Mouse (Mus musculus) embryonic facial prominence, embryonic 14.5 days (tissue): Measurements from ENCODE around the gene Tm6sf1. TPM values are rescaled to one million over a fixed set of nuclear protein-coding genes. Genes with fewer than 3 reads are reported as not detected.
"Not testable (repeated sequence)": the region's sequence is repeated elsewhere in the genome, so short reads cannot be mapped to it uniquely, and the experiment has no call there.

Experiments used
- ATAC-seq: fragments of 200-750 bp; cut with Nextera tagmentation; 2 replicates; pipeline ENCODE4 v1.8.0; 2017; ENCODE audit warnings: low read depth, moderate number of reproducible peaks, moderate TSS enrichment
- DNase-seq: peaks from one replicate; pipeline ENCODE4 v3.0.0-alpha.2; 2015; ENCODE audit warnings: low spot score
- H3K27ac ChIP-seq: fragments of 300-500 bp; sonication (generic); replicated peaks from 2 replicates; pipeline ENCODE4 v1.5.1; 2014; ENCODE audit warnings: low read depth, mild to moderate bottlenecking, low read length, moderate library complexity
- H3K27me3 ChIP-seq: fragments of 300-500 bp; sonication (generic); replicated peaks from 2 replicates; pipeline ENCODE4 v1.6.1; 2014; ENCODE audit warnings: low read length; ENCODE audit not compliant: control insufficient read depth, insufficient read depth
- H3K36me3 ChIP-seq: fragments of 300-500 bp; sonication (generic); 2 replicates; pipeline ENCODE4 v1.6.1; 2014; ENCODE audit warnings: low read length, mixed read lengths; ENCODE audit not compliant: control insufficient read depth, insufficient read depth
- H3K4me1 ChIP-seq: fragments of 300-500 bp; sonication (generic); 2 replicates; pipeline ENCODE4 v1.6.1; 2014; ENCODE audit warnings: antibody characterized with exemption, low read length; ENCODE audit not compliant: control insufficient read depth, insufficient read depth
- H3K4me2 ChIP-seq: fragments of 300-500 bp; sonication (generic); 2 replicates; pipeline ENCODE4 v1.6.1; 2014; ENCODE audit warnings: low read depth, mild to moderate bottlenecking, low read length, moderate library complexity, mixed read lengths
- H3K4me3 ChIP-seq: fragments of 300-500 bp; sonication (generic); 2 replicates; pipeline ENCODE4 v1.5.1; 2014; ENCODE audit warnings: low read depth, mild to moderate bottlenecking, low read length
- H3K9ac ChIP-seq: fragments of 300-500 bp; sonication (generic); 2 replicates; pipeline ENCODE4 v1.6.1; 2014; ENCODE audit warnings: low read depth, mild to moderate bottlenecking, low read length, moderate library complexity, mixed read lengths
- H3K9me3 ChIP-seq: fragments of 300-500 bp; sonication (generic); 2 replicates; pipeline ENCODE4 v1.6.1; 2016; ENCODE audit warnings: low read length; ENCODE audit not compliant: control insufficient read depth
- WGBS: fragments of 180-500 bp; shearing (Covaris S2); extraction: QIAGEN DNeasy Blood & Tissue Kit; methylation state at CpG from one replicate; pipeline ENCODE4 v1.1.7; 2014; 5-methylcytosine and 5-hydroxymethylcytosine counted together
- polyA plus RNA-seq: library from polyadenylated mRNA; unstranded; fragments of >200 nt; fragmentation: Nextera tagmentation; extraction: Ambion mirVana; gene quantifications from 2 replicates; pipeline ENCODE4 v1.2.1, GENCODE M21; 2014

Gene Tm6sf1
- polyA plus RNA-seq, 1 experiment from 2014 or later: 50.6 TPM

DNA sequence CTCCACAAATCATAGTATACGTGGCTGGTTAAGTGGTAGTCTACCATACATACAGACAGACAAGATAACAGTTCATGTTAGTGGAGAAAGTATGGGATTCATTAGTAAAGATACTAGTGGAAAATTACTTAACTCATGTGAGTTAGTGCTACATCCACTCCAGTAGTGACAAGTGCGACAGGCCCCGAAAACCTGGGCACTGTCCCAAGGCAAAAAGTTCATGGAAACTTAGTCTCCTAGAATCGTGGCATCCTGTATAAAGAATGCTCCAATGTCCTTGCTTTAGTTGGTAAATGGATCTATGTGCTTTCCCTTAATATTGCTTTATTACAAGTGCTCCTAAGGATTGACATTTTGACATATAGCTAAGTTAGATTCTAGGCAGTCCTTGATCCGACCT lies 21.0 kb upstream of the Tm6sf1 start:
- not testable (repeated sequence) for H3K27ac ChIP-seq, H3K4me2 ChIP-seq, DNase-seq, ATAC-seq, H3K4me1 ChIP-seq, H3K4me3 ChIP-seq, H3K36me3 ChIP-seq, H3K9ac ChIP-seq, H3K9me3 ChIP-seq, H3K27me3 ChIP-seq
- WGBS: 85% methylated on average over 5 of the region's 5 CpGs

DNA sequence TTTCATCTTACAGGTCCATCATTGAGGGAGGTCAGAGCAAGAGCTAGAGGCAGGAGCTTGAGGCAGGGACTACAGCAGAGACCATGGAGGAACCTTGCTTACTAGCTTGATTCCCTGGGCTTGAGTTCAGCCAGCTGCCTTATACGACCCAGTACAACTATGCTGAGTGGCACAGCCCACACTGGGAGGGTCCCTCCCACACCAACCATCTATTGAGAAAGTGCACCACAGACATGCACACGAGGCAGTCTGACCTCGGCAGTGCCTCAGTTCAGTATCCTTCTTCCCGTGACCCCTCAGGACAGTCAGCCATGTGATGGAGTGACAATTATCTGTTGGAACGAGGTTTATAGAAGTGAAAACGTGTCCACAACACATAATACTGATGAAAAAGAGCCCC lies 19.1 kb upstream of the Tm6sf1 start:
- H3K27me3 ChIP-seq: no peaks in the 10 kb centered on the region

DNA sequence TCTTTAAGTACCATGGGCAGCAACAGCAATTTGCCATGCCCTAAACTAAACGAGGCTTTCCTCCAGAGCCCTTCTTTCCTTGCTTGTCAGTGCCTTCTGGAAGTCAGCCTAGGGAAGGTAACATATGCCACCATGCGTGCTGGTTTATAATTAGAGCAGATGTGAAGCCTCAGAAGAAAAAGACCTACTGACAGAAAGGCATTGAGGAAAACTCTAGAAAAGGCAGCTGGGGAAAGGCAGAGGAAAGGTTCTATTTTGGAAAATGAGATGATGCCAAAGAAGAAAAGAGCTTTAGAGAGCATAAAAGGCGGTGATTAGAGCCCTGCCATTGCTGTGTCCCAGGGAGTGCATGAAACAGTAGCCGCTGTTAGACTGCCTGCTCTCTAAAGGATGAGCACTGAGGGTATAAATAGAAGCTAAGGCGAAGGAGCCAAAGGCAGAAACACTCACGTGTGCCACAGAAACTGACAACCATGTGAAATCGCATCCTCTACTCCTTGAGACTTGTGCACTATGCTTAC lies 18.1 kb upstream of the Tm6sf1 start:
- ATAC-seq: no peak
- Histone ChIP-seq H3K4me1 (no peaks in the 10 kb centered on the region), H3K27ac (no peak overlapping the region), H3K9ac (no peak overlapping the region), H3K4me3 (no peak overlapping the region), H3K27me3 (no peaks in the 10 kb centered on the region), H3K4me2 (no peak overlapping the region), H3K9me3 (no peaks in the 10 kb centered on the region), H3K36me3 (no peaks in the 10 kb centered on the region)
- no peak for DNase-seq
- 54% methylated on average over 7 of the region's 7 CpGs for WGBS

More for the DNA sequence above, 19.1 kb upstream of the Tm6sf1 start:
- Histone ChIP-seq H3K9me3 (no peaks in the 10 kb centered on the region), H3K9ac (no peak overlapping the region), H3K27ac (no peak overlapping the region), H3K4me2 (no peak overlapping the region), H3K4me3 (no peak overlapping the region), H3K36me3 (no peaks in the 10 kb centered on the region), H3K4me1 (no peaks in the 10 kb centered on the region)
- 63% methylated on average over 6 of the region's 6 CpGs for WGBS
- no peak for ATAC-seq
- DNase-seq: no peak

DNA sequence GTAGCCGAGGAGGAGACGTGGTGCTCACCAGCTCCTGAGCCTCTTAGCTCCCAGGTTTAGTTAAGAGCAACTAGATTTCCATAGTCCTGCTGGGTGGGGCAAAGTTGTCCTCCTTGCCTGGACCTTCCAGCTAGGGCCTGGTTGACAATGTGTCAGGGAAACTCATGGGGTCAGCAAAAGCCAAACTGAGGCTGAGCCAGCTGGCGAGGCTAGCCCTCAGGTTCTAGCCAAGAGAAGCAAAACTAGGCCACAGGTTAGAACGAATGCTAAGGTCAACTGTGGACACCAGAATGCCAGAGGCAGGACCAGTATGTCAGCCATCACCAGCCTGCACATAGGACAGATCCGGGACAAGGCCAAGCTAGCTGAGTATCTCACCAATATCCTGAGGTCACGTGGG lies 17.4 kb upstream of the Tm6sf1 start:
- DNase-seq (no peak), ATAC-seq (no peak)
- 77% methylated on average over 6 of the region's 6 CpGs for WGBS
- H3K4me2 ChIP-seq: no peak overlapping the region
- H3K4me3 ChIP-seq: no peak overlapping the region
- no peaks in the 10 kb centered on the region for H3K36me3 ChIP-seq
- H3K9me3 ChIP-seq: no peaks in the 10 kb centered on the region
- no peak overlapping the region for H3K9ac ChIP-seq
- H3K27me3 ChIP-seq: no peaks in the 10 kb centered on the region
- no peaks in the 10 kb centered on the region for H3K4me1 ChIP-seq
- H3K27ac ChIP-seq: no peak overlapping the region

DNA sequence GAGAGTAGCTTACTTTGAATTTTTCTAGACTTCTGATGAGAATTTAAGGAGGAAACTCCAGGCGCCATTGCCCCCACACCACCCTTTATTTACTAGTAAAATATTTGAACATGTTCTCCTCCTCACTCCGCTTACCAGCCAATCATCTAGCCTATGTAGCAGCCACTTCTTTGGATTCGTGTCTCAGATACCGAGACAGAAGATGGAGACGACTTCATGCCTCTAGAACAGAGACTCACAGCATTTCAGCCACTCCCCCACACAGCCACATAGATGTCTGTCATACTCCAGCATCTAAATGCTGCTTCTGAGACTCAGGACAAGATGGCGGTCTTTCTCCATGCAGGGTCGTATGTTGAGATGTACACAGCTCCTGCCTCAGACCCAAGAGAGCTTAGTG lies 16.7 kb upstream of the Tm6sf1 start:
- Histone ChIP-seq H3K4me3 (no peak overlapping the region), H3K36me3 (no peaks in the 10 kb centered on the region), H3K9me3 (no peaks in the 10 kb centered on the region), H3K9ac (no peak overlapping the region), H3K4me1 (peaks cover 3% of the 10 kb centered on the region; the same call in 1 of the 2 replicates), H3K4me2 (no peak overlapping the region), H3K27ac (no peak overlapping the region), H3K27me3 (no peaks in the 10 kb centered on the region)
- WGBS: 88% methylated on average over 7 of the region's 7 CpGs
- DNase-seq (no peak), ATAC-seq (no peak)

DNA sequence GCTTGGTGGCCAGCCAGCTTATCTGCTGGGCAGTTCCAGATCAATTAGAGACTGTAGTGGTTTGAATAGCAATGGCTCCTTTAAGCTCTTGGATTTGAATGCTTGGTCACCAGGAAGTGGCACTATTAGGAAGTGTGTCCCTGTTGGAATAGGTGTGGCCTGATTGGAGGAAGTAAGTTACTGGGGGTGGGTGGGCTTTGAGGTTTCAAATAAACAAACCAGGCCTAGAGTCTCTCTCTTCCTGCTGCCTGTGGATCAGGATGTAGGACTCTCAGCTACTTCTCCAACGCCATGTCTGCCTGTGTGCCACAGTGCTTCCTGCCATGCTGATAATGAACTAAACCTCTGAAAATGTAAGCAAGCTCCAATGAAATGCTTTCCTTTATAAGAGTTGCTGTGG lies 15.8 kb upstream of the Tm6sf1 start:
- H3K27ac ChIP-seq: no peak overlapping the region
- H3K9ac ChIP-seq: no peak overlapping the region
- H3K4me2 ChIP-seq: no peak overlapping the region
- no peaks in the 10 kb centered on the region for H3K27me3 ChIP-seq
- H3K36me3 ChIP-seq: no peaks in the 10 kb centered on the region
- 74% methylated on average over 1 of the region's 1 CpGs for WGBS
- H3K4me3 ChIP-seq: no peak overlapping the region
- peaks cover 3% of the 10 kb centered on the region; the same call in 1 of the 2 replicates for H3K4me1 ChIP-seq
- ATAC-seq: no peak
- no peak for DNase-seq
- H3K9me3 ChIP-seq: no peaks in the 10 kb centered on the region

DNA sequence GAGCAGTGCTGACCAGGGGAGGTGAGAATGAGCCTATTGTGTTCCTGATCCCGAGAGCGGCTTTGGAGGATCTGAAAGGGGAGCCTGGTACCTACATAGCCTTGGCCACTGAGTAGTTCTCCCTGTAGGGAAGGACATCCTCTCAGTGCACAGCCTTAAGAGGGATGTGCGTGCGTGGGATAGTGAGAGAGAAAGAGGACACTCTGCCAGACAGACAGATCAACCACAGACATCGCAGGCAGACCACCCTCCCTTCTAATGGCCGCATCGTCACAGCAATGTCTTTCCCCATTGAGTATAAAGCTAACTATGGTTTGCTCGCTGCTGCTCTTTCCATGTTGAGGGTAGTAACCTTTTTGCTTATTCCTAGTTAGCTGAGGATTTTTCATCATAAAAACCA lies 14.9 kb upstream of the Tm6sf1 start:
- Histone ChIP-seq H3K4me3 (no peak overlapping the region), H3K9me3 (no peaks in the 10 kb centered on the region), H3K27me3 (no peaks in the 10 kb centered on the region), H3K4me1 (peaks cover 3% of the 10 kb centered on the region; the same call in 1 of the 2 replicates), H3K36me3 (no peaks in the 10 kb centered on the region), H3K27ac (no peak overlapping the region), H3K4me2 (no peak overlapping the region), H3K9ac (no peak overlapping the region)
- DNase-seq (no peak), ATAC-seq (no peak)
- 81% methylated on average over 8 of the region's 8 CpGs for WGBS

DNA sequence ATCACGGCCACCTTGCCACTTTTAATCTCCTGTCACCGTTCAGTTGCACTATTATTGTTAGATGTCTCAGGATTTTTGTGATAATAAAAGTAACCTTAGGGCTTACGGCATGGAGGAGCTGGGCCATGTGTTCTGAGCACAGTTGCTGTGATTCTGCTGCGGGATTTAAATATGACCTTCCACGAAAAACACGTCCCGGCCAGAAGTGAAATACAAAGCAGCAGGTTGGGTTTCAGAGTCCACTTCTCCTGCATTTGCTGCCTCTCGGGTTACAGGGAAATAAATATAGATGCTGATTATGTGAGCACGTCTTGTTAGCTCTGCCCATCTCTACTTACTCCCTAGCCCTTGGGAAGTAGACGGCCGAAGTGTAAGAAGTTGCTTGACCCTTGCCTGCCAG lies 14.0 kb upstream of the Tm6sf1 start:
- ATAC-seq (no peak), DNase-seq (no peak)
- Histone ChIP-seq H3K4me2 (no peak overlapping the region), H3K27me3 (no peaks in the 10 kb centered on the region), H3K36me3 (no peaks in the 10 kb centered on the region), H3K27ac (no peak overlapping the region), H3K4me3 (no peak overlapping the region), H3K9me3 (no peaks in the 10 kb centered on the region), H3K9ac (no peak overlapping the region), H3K4me1 (peaks cover 3% of the 10 kb centered on the region; the same call in 1 of the 2 replicates)
- WGBS: 45% methylated on average over 11 of the region's 11 CpGs

DNA sequence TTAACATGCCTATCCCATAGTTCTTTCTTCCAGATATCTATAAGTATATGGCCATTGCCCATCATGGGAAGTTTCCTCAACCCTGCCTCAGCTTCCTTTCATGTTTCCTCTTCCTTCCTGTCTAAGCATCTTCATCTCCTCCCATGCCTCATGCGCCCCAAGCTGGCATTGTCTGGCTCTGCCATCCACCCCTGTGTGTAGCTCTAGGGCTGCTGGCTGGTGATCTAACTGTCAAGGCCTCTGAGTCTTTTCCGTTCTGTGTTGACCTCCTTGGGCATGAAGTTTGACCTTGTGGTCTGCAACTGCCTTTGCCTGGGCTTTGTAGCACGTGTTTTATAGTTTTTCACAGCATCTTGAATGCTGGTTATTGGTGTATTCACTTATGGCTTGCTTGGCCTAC lies 13.5 kb upstream of the Tm6sf1 start:
- H3K27ac ChIP-seq: no peak overlapping the region
- ATAC-seq: no peak
- peaks cover 3% of the 10 kb centered on the region; the same call in 1 of the 2 replicates for H3K4me1 ChIP-seq
- no peaks in the 10 kb centered on the region for H3K27me3 ChIP-seq
- no peaks in the 10 kb centered on the region for H3K36me3 ChIP-seq
- no peak overlapping the region for H3K4me2 ChIP-seq
- no peak overlapping the region for H3K4me3 ChIP-seq
- 82% methylated on average over 3 of the region's 3 CpGs for WGBS
- no peak overlapping the region for H3K9ac ChIP-seq
- no peaks in the 10 kb centered on the region for H3K9me3 ChIP-seq
- DNase-seq: no peak
